Mouse (Mus musculus): ENCODE results near the gene Cib2. TPM values are rescaled to one million over a fixed set of nuclear protein-coding genes. Genes with fewer than 3 reads are reported as not detected.

The Cib2 gene
- total and polyA plus RNA-seq, 3 experiments = 7.3 to 9.0 TPM; not detected in 1

GRCm38 (mm10) chr9:54555044-54555443 lies 5.0 kb downstream of the Cib2 start:
- H3K27ac ChIP-seq (ENCODE audit: control insufficient read depth, low read depth, low read length) = no peak overlapping the region
- H3K9ac ChIP-seq (ENCODE audit: control insufficient read depth, low read depth, low read length, poor library complexity, severe bottlenecking) = no peak overlapping the region
- H3K27me3 ChIP-seq (ENCODE audit: control insufficient read depth in 1 of 2, insufficient read depth in 2 of 2, low read length in 2 of 2) = no peaks in the 10 kb centered on the region
- no peaks in the 10 kb centered on the region for H3K79me2 ChIP-seq (ENCODE audit: control insufficient read depth, insufficient read depth, low read length, poor library complexity)
- no peak overlapping the region for H3K4me3 ChIP-seq (ENCODE audit: control insufficient read depth in 1 of 2, insufficient read depth in 1 of 2, low read depth in 2 of 2, low read length in 2 of 2)
- no peaks in the 10 kb centered on the region for H3K36me3 ChIP-seq (ENCODE audit: control insufficient read depth in 1 of 2, insufficient read depth in 2 of 2, low read length in 2 of 2)
- H3K4me1 ChIP-seq (ENCODE audit: control insufficient read depth in 1 of 2, insufficient read depth in 2 of 2, low read length in 2 of 2) = peaks cover 5 to 6% of the 10 kb centered on the region in 2 experiments
- no peak for TF ChIP-seq GABPA (IDR thresholded peaks at IDR 0.05; ENCODE audit: low read depth, low read length)
- H3K9me3 ChIP-seq (replicated peaks; ENCODE audit: insufficient read depth, low read length) = no peaks in the 10 kb centered on the region
- peak; percentile 26 for DNase-seq (ENCODE audit: low read depth, low spot score)

DNA sequence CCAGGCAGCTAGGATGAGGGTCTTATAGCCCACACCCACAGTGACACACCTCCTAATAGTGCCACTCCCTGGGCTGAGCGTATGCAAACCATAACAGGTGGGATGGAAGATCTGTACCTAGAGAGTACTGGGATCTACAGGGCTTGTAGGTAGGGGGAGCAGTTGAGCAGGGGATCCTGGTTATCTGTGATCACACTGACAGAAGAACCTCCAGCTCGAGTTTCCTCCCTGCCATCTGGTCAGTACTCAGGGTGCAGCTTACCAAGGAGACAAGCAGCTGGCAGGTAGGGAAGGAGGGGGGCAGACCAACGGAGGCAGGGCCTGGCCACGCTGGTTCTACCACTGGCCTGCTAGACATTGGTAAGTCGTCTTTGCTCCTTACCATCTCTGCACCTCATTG lies 7.6 kb downstream of the Cib2 start:
- Histone ChIP-seq H3K79me2 (ENCODE audit: control insufficient read depth, insufficient read depth, low read length, poor library complexity) (no peaks in the 10 kb centered on the region), H3K4me3 (ENCODE audit: control insufficient read depth in 1 of 2, insufficient read depth in 1 of 2, low read depth in 2 of 2, low read length in 2 of 2) (no peak overlapping the region), H3K27me3 (ENCODE audit: control insufficient read depth in 1 of 2, insufficient read depth in 2 of 2, low read length in 2 of 2) (no peaks in the 10 kb centered on the region), H3K9me3 (replicated peaks; ENCODE audit: insufficient read depth, low read length) (no peaks in the 10 kb centered on the region), H3K4me1 (ENCODE audit: control insufficient read depth in 1 of 2, insufficient read depth in 2 of 2, low read length in 2 of 2) (peaks cover 0 to under 1% of the 10 kb centered on the region in 2 experiments; a peak in 1 of 4 replicates), H3K9ac (ENCODE audit: control insufficient read depth, low read depth, low read length, poor library complexity, severe bottlenecking) (no peak overlapping the region), H3K36me3 (ENCODE audit: control insufficient read depth in 1 of 2, insufficient read depth in 2 of 2, low read length in 2 of 2) (peaks cover 0 to under 1% of the 10 kb centered on the region in 2 experiments; a peak in 1 of 4 replicates), H3K27ac (ENCODE audit: control insufficient read depth, low read depth, low read length) (no peak overlapping the region)
- peak; percentile 67 for DNase-seq (ENCODE audit: low read depth, low spot score)
- TF ChIP-seq POLR2AphosphoS2 (IDR thresholded peaks at IDR 0.05; ENCODE audit: low read length) (no peak), UBTF (IDR thresholded peaks at IDR 0.05; ENCODE audit: borderline replicate concordance, insufficient read depth, low read depth, low read length) (no peak), RCOR1 (IDR thresholded peaks at IDR 0.05; ENCODE audit: low read depth, low read length) (no peak), POLR2AphosphoS5 (IDR thresholded peaks at IDR 0.05; ENCODE audit: borderline replicate concordance, low read depth, low read length) (no peak), CHD1 (IDR thresholded peaks at IDR 0.05; ENCODE audit: low read depth, low read length) (no peak), GABPA (IDR thresholded peaks at IDR 0.05; ENCODE audit: low read depth, low read length) (no peak), MYB (IDR thresholded peaks at IDR 0.05; ENCODE audit: low read depth, low read length) (no peak), CTCF (IDR thresholded peaks at IDR 0.05 in 2 of 3, conservative IDR thresholded peaks at IDR 0.05 in 1 of 3; ENCODE audit: control insufficient read depth in 1 of 3, insufficient read depth in 1 of 3, low read depth in 2 of 3, low read length in 3 of 3, poor library complexity in 1 of 3, severe bottlenecking in 1 of 3) (peak; percentile 58 to 77 (median 65)), ZKSCAN1 (IDR thresholded peaks at IDR 0.05; ENCODE audit: low read depth, low read length) (no peak), ZNF384 (IDR thresholded peaks at IDR 0.05; ENCODE audit: low read depth, low read length) (no peak), SMC3 (IDR thresholded peaks at IDR 0.05; ENCODE audit: low read depth, low read length) (peak; percentile 83), EP300 (IDR thresholded peaks at IDR 0.05; ENCODE audit: low read depth in 1 of 2, low read length in 2 of 2) (no peak), ELF1 (IDR thresholded peaks at IDR 0.05; ENCODE audit: low read depth, low read length) (no peak), GATA1 (IDR thresholded peaks at IDR 0.05; ENCODE audit: low read depth, low read length) (peak; percentile 55; the same call in 1 of the 2 replicates), RAD21 (IDR thresholded peaks at IDR 0.05; ENCODE audit: low read depth, low read length) (peak; percentile 51), CHD2 (IDR thresholded peaks at IDR 0.05; ENCODE audit: low read length) (no peak), ETS1 (IDR thresholded peaks at IDR 0.05; ENCODE audit: low read depth, low read length) (0 out of 2 replicates have a peak, but pooled peaks have one; percentile 5), MAZ (IDR thresholded peaks at IDR 0.05; ENCODE audit: low read depth, low read length) (no peak), TAL1 (IDR thresholded peaks at IDR 0.05; ENCODE audit: low read length) (no peak), ZC3H11A (IDR thresholded peaks at IDR 0.05; ENCODE audit: low read depth, low read length) (peak; percentile 50), USF2 (IDR thresholded peaks at IDR 0.05; ENCODE audit: borderline replicate concordance in 1 of 2, insufficient read depth in 1 of 2, low read depth in 1 of 2, low read length in 2 of 2) (no peak), E2F4 (IDR thresholded peaks at IDR 0.05; ENCODE audit: borderline replicate concordance, low read depth, low read length) (no peak), NELFE (IDR thresholded peaks at IDR 0.05; ENCODE audit: low read depth, low read length) (no peak)

All from MEL (cell line).